Mouse (Mus musculus) cerebellum, postnatal 14 days (tissue): Measurements from ENCODE around the gene Tmem92.

ENCODE experiments used
- DNase-seq, 2 experiments: peaks; one replicate each; pipeline ENCODE4 v3.0.0; 2021; ENCODE audit warnings: mixed read lengths in 2 of 2

Tmem92 gene

GRCm38 (mm10) chr11:94728545-94728944, 54.0 kb downstream of the Tmem92 start:
- no peak for DNase-seq

GRCm38 (mm10) chr11:94727306-94727705, 55.2 kb downstream of the Tmem92 start:
- DNase-seq, result no peak
